Mouse (Mus musculus) heart, adult 11 months (tissue): ENCODE measurements at regions not wholly inside any gene's neighbourhood (a gene's known extent, or its start where the extent isn't known, plus 50 kb on each side); places are given as distances from the start of the nearest gene placed in this dataset.

ENCODE experiments used
- DNase-seq: peaks from one replicate; pipeline ENCODE4 v3.0.0; 2022

DNA sequence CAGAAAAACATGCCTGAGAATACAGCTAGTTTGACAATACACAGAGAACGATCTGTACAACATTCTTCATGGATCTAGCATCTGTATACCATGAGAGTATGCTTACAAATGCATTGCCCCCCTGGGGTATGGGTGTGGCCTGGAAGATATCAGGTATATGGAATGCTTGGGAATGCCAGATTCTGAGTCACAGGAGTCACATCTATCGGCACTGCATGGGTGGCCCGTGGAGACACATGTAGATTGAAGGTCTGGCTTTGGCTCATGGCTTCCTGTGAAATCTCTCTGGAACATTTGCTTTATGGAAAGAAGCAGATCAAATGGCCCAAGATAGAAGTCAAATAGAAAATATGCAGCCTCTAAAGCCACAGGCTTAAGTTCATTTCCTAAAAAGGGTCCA, 59.6 kb downstream of the Kcne4 start:
- DNase-seq = no peak

DNA sequence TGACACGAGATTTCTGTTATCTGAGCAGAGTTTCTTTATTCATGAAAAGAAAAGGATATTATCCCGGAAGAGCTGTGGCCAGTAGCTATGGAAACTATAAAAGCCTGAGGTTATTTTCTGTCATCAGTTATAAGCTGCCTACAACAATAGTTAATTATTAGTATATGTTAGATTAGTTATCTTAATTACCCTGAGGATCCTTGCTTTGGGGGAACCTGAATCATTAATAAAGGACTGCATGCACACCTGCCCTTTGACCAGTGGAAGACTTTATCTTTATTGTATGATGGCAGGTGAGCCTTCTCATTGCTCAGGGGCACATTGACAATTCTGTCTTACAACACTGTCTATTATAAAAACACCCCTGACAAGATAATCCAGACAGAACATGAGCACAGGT, 62.7 kb downstream of the Kcne4 start:
- no peak for DNase-seq

DNA sequence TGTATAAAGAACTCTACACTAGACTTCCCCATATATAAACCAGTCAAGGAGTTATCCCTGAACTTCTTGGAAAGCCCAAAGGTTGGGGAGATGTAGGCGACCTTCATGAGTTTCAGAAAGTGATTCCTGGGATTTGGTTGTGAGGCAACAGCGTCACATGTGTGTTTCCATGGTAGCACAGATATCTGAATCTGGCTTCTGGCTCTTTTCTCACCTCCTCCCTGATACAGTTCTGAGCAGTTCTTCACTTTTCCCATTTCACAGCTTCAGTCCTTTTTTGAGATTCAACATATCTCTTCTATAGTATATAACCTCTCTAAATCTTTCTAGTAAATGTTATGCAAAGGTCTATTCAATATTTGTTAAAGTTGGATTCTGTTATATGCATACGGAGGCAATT, 65.9 kb downstream of the Kcne4 start:
- no peak for DNase-seq

DNA sequence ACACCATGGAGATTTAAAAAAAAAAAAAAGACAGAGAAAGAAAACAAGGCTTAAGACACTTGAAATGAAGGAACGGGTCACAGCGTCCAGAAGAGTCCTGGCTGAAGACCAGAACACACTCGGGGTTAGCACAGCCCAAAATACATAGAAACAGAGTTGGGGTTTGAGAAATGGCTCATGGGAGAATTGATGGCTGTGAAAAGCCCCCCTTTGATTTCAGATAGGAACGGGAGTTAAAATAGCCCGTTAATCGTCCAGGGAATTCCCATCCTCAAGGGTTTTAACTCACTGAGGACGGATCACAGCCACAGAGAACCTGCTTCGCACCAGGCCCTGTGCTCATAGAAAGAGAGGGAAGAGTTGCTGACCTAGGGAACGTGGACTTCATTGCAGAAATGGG, 72.7 kb downstream of the Kcne4 start:
- peak; percentile 94 for DNase-seq

DNA sequence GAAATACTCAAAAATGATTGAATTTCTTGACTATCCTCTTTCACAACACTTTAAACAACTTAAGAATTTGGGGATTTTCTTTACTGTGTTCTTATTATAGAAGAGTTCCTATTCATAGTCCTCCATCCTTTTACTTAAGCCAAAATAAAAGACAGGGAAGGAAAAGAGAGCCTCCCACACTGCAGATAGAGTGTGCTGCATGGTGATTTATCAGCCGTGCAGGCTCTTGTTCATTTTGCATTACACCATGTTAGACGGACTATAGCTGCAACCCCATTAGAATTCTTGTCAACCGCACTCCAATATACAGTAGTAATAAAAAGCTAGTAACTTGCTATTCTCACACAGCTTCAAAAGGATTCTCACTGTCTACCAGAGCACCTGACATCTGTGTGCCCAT, 74.8 kb downstream of the Kcne4 start:
- DNase-seq = no peak

DNA sequence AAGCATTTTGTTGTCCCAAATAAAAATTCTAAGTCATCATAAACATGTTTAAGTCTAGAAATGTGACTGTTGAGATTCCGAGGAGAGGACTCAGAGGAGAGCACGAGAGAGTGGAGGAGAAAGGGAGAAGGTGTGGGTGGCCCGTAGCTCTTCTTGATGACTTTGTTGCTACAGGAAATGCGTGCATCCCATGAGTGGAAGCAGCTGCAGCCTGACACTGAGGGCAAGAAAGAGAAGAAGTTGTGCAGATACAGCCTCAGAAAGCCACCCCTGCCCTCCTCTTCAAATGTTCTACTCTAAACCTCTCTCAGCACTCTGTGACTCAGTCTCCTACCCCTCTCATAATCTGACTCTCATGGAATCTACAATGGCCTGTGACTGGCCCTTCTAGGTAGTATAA, 77.7 kb downstream of the Kcne4 start:
- DNase-seq = peak; percentile 92

DNA sequence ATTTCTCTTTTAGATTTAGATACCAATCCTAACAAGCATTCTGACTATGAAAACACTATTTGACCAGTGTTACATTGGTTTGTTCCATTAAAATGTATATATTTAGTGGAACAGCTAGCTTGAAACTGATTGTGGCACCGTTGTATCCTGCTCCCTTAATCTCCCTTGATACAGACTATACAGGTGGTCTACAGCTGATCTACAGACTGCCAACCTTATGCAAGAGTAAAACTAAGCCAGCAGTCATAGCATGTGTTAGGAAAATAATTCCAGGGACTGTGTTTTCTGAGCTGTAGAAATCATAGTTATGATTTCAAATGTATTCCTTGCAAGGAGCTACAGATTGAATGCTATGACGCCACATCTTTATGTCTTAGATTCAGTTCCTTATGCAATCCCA, 78.6 kb downstream of the Kcne4 start:
- no peak for DNase-seq

DNA sequence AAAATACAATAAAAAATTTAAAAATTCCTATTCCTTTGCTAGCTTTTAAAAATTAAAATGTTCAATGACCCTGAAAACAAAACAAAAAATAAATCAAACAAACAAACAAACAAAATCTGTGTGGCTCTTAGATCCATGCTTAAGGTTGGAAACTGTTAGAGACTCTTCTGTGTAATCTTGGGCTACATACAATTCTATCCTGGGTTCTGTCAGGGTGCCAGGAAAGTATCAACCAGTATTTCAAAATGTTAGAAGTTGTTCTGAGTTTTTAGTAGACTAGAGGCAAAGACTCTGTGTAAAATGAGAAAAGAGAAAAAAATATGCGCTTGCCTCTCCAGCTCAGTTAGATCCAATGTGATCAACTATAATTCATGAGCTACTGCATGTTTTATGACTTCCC, 91.0 kb downstream of the Kcne4 start:
- no peak for DNase-seq

DNA sequence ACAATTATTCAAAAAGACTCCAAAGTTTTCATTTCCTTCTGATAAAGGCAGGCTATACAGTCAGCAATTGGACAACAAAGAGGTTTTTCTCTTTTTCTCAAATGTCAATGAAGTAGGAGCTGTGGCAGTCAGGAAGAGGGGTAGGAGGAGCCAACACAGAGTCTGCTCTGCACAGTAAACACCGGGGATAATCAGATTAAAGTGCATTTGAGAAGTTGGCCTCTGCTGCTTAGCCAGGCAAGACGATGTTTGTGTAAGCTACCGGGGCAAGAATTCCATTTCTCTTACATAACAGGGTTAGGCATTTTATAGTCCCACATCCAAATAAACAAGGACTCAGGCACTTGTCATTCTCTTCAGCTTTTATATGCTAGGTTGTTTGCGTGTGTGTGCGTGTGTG, 91.4 kb downstream of the Kcne4 start:
- no peak for DNase-seq

DNA sequence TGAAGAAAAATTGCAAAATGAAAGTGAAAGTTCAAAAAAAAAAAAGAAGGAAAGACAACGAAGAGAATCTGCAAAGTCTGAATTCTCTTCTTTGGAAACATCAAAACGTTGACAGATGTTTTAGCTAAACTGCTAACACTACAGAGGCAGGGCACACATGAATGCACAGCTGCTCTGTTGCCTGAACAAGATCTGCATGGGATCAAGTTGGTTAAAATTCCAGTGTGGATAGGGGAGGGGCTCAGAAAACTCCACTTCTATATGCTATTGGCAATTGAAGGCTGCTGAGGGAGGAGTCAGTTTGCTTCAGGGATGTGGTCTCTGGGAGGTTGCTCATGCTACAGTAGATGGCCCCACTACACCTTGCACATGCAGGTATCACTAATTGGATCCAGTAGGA, 97.2 kb downstream of the Kcne4 start:
- DNase-seq = no peak

DNA sequence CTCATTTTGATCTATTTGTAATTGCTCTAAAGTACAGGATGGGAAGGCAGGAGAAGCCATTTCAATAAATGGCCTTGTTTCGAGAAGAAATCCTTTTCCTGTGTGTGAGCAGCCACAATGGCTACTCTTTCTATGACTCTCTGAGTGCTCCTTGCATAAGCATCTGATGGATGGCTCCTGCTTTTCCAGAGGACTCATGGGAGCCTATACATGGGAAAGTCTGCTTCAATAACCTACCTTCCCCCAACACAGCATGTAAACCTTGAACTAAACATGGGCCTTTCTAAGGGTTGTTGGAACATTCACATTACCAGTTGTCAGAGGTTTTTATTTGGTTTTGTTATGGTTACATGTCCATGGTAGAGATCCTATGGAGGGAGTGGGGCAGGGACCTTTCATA, 103.3 kb downstream of the Kcne4 start:
- DNase-seq = peak; percentile 31

DNA sequence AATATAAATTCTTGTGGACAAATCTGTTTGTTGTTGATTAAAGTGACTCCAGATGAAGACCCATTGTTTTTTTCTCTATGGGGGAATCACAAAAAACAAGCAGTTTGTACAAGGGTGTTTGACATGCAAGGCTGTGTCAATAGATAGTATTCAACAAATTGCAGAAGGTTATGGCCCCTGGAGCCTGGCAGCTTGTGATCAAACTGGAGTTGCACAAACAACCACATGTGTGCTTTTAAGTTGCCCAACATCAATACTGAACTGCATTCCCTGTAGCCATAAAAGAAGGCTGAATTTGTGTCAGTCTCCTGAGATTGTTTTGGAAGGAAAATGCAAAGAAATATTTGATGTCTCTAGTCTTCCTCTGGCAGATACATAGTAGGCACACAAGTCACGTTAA, 113.4 kb downstream of the Kcne4 start:
- DNase-seq = peak; percentile 50

DNA sequence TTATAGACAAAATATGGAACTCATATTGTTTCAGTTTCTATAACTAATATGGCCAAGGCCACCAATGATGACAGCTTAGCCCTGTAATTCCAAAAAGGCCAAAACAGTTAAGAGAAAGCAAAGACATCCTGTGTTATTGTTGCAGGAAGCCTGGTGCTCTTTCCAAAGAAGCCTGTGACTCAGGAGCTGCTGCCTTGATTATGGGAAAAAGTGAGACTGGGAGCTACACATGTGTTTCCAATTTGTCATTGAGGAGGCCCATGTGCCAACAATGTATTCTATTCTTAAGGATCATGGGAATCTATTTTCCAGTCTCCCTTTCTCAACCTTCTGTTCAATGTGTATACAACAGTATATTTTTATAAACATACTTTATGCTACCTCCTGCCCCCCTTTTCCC, 123.3 kb downstream of the Kcne4 start:
- no peak for DNase-seq

DNA sequence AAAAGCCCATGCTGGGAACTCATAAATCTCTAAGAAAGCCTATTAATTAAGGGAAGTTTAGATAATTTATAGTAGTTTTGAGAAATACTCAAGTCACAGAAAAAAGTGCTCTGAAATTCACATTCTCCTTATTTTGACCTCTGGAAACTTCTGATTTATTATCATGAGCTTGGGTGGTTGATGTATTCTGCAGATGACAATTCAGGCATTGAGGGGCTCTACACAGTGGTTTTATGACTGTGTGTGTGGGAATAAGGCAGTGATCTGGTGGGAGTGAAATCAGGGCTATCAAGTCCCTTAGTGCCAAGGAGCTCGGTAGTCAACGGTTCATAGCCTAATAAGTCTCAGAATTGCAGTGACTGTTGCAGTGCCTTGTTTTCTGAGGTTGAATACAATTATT, 129.0 kb downstream of the Kcne4 start:
- no peak for DNase-seq

DNA sequence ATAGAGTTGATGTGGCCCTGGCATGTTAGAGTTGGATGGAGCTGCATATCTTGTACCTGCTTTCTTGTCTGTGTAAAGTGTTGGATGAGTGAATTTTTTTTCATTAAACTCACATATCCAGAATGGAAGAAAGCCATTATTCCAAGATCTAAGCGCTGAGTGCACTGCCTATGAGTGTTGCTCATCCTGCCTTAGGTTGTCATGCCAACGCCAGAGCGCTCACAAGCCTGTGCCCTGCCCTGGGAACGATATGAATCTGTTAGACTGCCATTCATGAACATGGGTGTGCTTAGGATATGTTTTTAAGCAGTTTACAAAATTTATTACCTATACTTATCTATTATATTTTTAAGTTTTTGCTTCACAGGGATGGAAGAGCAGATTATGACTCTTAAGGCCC, 163.5 kb downstream of the Kcne4 start:
- DNase-seq = peak; percentile 71
